Mouse (Mus musculus) liver, postnatal 0 days (tissue): ENCODE data around the gene Mbd3. TPM values are rescaled to one million over a fixed set of nuclear protein-coding genes. Genes with fewer than 3 reads are reported as not detected.

Experiments used
- ATAC-seq: fragments of 200-750 bp; cut with Nextera tagmentation; 2 replicates; pipeline ENCODE4 v1.8.0; 2017; ENCODE audit warnings: mild to moderate bottlenecking, moderate library complexity
- DNase-seq: peaks from one replicate; pipeline ENCODE4 v3.0.0-alpha.2; 2016
- H3K27ac ChIP-seq: fragments of 300-500 bp; sonication (generic); 2 replicates; pipeline ENCODE4 v1.5.1; 2014; ENCODE audit warnings: antibody characterized with exemption, moderate library complexity, mild to moderate bottlenecking, low read depth
- H3K27me3 ChIP-seq: fragments of 300-500 bp; sonication (generic); 2 replicates; pipeline ENCODE4 v1.6.1; 2014; ENCODE audit warnings: low read length, control low read depth, mixed read lengths; ENCODE audit not compliant: insufficient read depth
- H3K36me3 ChIP-seq: fragments of 300-500 bp; sonication (generic); replicated peaks from 2 replicates; pipeline ENCODE4 v1.6.1; 2014; ENCODE audit warnings: mild to moderate bottlenecking, control low read depth, low read length, moderate library complexity, mixed read lengths; ENCODE audit not compliant: insufficient read depth
- H3K4me1 ChIP-seq: fragments of 300-500 bp; sonication (generic); 2 replicates; pipeline ENCODE4 v1.6.1; 2014; ENCODE audit warnings: antibody characterized with exemption, mild to moderate bottlenecking, control low read depth; ENCODE audit not compliant: insufficient read depth
- H3K4me2 ChIP-seq: fragments of 300-500 bp; sonication (generic); 2 replicates; pipeline ENCODE4 v1.6.1; 2014; ENCODE audit warnings: low read depth, mild to moderate bottlenecking, low read length, moderate library complexity, mixed read lengths
- H3K4me3 ChIP-seq: fragments of 300-500 bp; sonication (generic); 2 replicates; pipeline ENCODE4 v1.5.1; 2014; ENCODE audit warnings: low read depth, low read length
- H3K9ac ChIP-seq: fragments of 300-500 bp; sonication (generic); replicated peaks from 2 replicates; pipeline ENCODE4 v1.6.1; 2014; ENCODE audit warnings: mild to moderate bottlenecking, moderate library complexity
- H3K9me3 ChIP-seq: fragments of 300-500 bp; sonication (generic); 2 replicates; pipeline ENCODE4 v1.6.1; 2016; ENCODE audit warnings: mild to moderate bottlenecking, control low read depth, low read length, mixed read lengths
- CTCF ChIP-seq: sonication (generic); IDR thresholded peaks from 2 replicates; pipeline ENCODE4 v1.5.1; 2016; ENCODE audit warnings: antibody characterized with exemption, low read depth
- EP300 ChIP-seq: IDR thresholded peaks from 2 replicates; pipeline ENCODE4 v1.6.1; 2016; ENCODE audit warnings: antibody characterized with exemption, low read depth, mild to moderate bottlenecking
- WGBS: fragments of 180-500 bp; shearing (Covaris S2); extraction: QIAGEN DNeasy Blood & Tissue Kit; methylation state at CpG from one replicate; pipeline ENCODE4 v1.1.7; 2014; ENCODE audit not compliant: insufficient replicate concordance; 5-methylcytosine and 5-hydroxymethylcytosine counted together
- polyA plus RNA-seq: library from polyadenylated mRNA; unstranded; fragments of >200 nt; fragmentation: Nextera tagmentation; extraction: Ambion mirVana; gene quantifications from 2 replicates; pipeline ENCODE4 v1.2.1, GENCODE M21; 2015

Gene Mbd3
- polyA plus RNA-seq, result 33.4 and 33.5 TPM in 2 replicates

DNA sequence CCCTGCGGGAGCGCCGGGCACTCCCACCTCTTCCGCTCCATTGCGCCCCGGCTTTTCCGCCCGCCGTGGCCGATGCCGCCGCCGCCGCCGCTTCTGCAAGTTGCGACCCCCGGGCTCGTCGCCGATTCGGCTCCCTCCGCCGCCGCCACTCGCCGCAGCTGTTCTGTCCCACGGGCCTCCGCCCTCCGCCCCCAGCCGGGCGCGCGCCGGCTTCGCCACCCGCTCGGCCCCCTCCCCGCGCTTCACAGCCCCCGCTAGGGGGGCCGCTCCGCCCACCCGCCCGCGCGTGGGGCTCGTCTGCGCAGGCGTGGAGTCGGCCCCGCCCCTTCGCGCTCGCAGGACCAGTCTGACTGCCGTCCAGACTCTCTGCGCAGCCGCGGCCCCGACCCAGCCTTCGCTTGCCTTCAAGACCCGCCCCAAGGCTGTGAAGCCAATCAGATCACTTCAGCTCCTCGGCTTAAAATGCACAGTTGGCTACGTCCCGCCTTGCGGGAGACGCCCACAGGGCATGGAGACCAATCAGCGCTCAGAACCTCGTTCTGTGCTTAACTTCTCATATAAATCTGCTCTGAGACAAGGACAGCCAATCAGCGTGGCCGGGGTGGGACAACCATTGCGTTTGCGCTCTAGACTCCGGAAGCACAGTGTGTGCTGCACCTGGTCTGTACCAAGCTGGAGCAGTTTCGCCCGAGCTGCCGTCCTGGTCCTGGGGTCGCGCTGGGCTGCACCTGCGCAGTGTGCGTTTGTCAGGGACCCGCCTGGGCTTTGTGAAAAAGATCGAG lies at the start of gene Mbd3:
Gene Mbd3, minus strand, starts transcription at position 360 of the 782 bp plus-strand sequence.
- peak within 1 kb of the TSS; percentile 73 for H3K4me3 ChIP-seq
- peak within 1 kb of the TSS; percentile 97 for H3K27ac ChIP-seq
- WGBS, result under 1% methylated on average over 49 of the region's 82 CpGs
- TF ChIP-seq CTCF (no peak), EP300 (no peak)
- H3K4me1 ChIP-seq, result peaks cover 33% of the 10 kb centered on the region
- DNase-seq (peak; percentile 99), ATAC-seq (peak; percentile 91)
- H3K4me2 ChIP-seq, result peak within 1 kb of the TSS; percentile 95
- H3K27me3 ChIP-seq, result no peaks in the 10 kb centered on the region
- no peaks in the 10 kb centered on the region for H3K9me3 ChIP-seq
- peaks cover 36% of the 10 kb centered on the region for H3K36me3 ChIP-seq
- H3K9ac ChIP-seq, result peak within 1 kb of the TSS; percentile 81

DNA sequence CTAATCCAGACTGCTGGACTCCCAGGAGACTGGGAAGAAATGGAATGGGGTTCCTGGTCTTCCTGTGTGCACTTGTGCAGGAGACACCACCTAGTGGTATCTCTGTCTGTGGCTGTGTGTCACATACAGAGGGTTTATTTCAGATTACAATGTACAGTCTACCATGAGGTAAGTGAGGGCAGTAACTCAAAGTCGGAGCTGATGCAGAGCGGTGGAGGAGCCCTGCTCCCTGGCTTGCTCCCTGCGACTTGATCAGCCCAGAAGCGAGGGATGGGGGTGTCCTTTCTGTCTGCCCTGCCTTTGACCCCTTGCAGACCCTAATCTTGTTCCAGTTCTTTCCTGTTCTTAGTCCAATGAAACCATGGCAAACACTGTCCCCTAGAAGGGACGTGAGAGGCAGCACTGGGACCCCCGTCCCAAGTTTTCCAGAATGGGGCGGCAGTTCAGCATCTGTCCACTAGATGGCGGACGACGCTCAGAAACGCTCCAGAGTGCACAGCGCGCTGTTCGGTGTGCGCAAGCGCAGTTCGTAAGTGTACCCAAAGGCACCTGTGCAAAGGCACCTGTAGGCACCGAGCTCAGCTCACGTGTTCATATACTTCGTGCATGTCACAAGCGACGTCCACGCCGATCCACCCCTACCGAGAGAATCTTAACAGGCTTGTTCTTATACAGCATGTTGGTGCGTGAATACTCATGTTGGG lies 46.7 kb upstream of the Mbd3 start:
- Histone ChIP-seq H3K9ac (no peak overlapping the region), H3K27me3 (0 out of 2 replicates have a peak, but pooled peaks cover 2% of the 10 kb centered on the region), H3K4me3 (no peak overlapping the region), H3K4me1 (peaks cover 18% of the 10 kb centered on the region), H3K36me3 (no peaks in the 10 kb centered on the region), H3K27ac (no peak overlapping the region), H3K4me2 (no peak overlapping the region), H3K9me3 (no peaks in the 10 kb centered on the region)
- ATAC-seq (peak; percentile 79), DNase-seq (peak; percentile 84)
- TF ChIP-seq CTCF (peak; percentile 99), EP300 (no peak)
- WGBS, result 7% methylated on average over 26 of the region's 26 CpGs

DNA sequence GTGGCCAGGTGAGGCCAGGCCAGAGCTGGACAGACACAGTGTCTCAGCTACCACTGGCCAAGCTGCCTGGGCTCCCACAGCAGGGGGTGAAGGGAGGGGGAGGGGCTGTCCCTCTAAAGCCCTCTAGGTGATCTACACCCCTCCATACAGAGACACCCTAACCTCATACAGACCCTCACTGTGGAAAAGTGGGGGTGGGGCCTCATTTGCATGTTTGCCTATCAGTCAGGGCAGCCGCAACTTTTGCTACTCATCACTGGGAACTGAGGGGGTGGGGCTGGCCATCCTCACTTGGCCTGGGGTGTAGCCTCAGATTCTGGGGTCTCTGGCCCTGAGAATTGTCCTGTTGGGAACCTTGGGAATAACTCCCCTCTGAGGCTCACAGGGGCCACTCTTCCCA lies 45.7 kb upstream of the Mbd3 start:
- ATAC-seq (no peak), DNase-seq (no peak)
- Histone ChIP-seq H3K4me1 (peaks cover 18% of the 10 kb centered on the region), H3K27ac (no peak overlapping the region), H3K4me3 (no peak overlapping the region), H3K4me2 (no peak overlapping the region), H3K9ac (no peak overlapping the region), H3K9me3 (no peaks in the 10 kb centered on the region), H3K27me3 (0 out of 2 replicates have a peak, but pooled peaks cover 2% of the 10 kb centered on the region), H3K36me3 (no peaks in the 10 kb centered on the region)
- no peak for TF ChIP-seq EP300
- no peak for TF ChIP-seq CTCF
- WGBS, result 53% methylated on average over 1 of the region's 1 CpGs

DNA sequence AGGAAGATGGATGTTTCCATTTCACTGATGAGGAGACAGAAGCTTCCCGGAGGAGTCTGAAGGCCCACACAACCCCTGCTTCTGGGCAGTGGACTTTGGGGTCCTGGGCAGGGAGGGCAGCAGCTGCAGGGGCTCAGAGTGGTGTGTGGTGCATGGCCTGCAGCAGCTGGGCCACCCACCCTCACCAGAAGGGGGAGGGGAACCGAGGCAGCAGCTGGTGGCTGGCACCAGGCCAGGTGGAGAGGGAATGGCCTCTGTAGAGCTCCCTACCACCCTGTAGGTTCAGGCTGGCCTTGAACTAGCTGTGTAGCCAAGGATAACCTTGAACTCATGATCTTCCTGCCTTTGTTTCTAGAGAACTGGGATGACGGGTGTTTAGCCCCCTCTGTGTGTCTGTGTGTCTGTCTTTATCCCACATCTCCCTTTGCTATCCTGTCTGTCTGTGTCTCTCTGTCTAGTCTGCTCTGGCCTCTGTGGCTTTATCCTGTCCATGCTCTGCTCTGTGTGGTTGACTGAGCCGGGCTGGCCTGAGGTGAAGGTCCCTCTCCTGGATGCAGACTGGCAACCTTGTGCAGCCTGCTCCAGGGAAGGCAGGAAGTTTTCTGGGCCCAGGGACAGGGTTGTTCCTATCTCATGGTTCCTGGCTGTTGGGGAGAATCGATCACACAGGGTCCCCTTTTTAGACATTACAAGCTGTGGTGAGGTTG lies 45.1 kb upstream of the Mbd3 start:
- no peaks in the 10 kb centered on the region for H3K9me3 ChIP-seq
- DNase-seq, result no peak
- WGBS, result 46% methylated on average over 5 of the region's 5 CpGs
- TF ChIP-seq CTCF (0 out of 2 replicates have a peak, but pooled peaks have one; percentile 1), EP300 (no peak)
- H3K27ac ChIP-seq, result no peak overlapping the region
- 0 out of 2 replicates have a peak, but pooled peaks cover 2% of the 10 kb centered on the region for H3K27me3 ChIP-seq
- H3K4me2 ChIP-seq, result no peak overlapping the region
- H3K4me1 ChIP-seq, result peaks cover 18% of the 10 kb centered on the region
- no peak for ATAC-seq
- H3K9ac ChIP-seq, result no peak overlapping the region
- H3K4me3 ChIP-seq, result no peak overlapping the region
- H3K36me3 ChIP-seq, result no peaks in the 10 kb centered on the region

DNA sequence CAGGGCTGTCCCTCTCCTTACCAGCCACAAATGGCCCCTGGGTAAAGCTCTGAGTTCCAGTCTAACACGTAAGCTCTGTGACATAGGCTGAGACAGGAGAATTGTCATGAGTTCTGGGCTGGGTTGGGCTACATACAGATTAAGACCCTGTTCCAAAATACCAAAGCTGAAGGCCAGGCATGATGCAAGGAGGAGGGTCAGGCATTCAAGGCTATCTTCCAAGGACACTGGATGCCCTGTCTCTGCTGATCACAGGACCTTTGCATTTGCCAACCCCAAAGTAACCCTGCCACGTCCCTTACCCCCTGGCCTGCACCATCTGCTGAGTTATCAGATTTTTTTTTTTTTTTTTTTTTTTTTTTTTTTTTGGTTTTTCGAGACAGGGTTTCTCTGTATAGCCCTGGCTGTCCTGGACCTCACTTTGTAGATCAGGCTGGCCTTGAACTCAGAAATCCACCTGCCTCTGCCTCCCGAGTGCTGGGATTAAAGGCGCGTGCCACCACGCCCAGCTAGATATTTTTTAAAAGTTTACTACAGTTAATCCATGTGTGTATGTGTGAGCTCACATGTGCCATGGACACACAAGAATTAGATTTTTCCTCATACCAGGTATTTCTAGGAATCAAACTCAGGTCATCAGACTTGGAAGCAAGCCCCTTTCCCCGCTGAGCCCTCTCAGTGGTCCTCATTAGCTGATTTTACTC lies 44.4 kb upstream of the Mbd3 start:
- Histone ChIP-seq H3K9ac (no peak overlapping the region), H3K27me3 (0 out of 2 replicates have a peak, but pooled peaks cover 2% of the 10 kb centered on the region), H3K9me3 (no peaks in the 10 kb centered on the region), H3K27ac (no peak overlapping the region), H3K4me3 (no peak overlapping the region), H3K4me2 (no peak overlapping the region), H3K4me1 (peaks cover 18% of the 10 kb centered on the region), H3K36me3 (no peaks in the 10 kb centered on the region)
- no peak for ATAC-seq
- no peak for DNase-seq
- TF ChIP-seq CTCF, result no peak
- no peak for TF ChIP-seq EP300
- 78% methylated on average over 8 of the region's 8 CpGs for WGBS
